Mouse (Mus musculus) heart, adult 10 weeks (tissue): ENCODE data around the gene Sis. TPM values are rescaled to one million over a fixed set of nuclear protein-coding genes. Genes with fewer than 3 reads are reported as not detected.

Experiments
- polyA plus RNA-seq: library from polyadenylated mRNA; stranded (reverse); fragments of 350-450 nt; fragmentation: Illumina TruSeq; extraction: RNeasy Lipid Tissue Mini Kit (QIAGEN cat#74804); gene quantifications from one replicate; pipeline ENCODE4 v1.2.3, GENCODE M21; 2014; ENCODE audit warnings: low read depth, low replicate concordance

Sis gene
- not detected for polyA plus RNA-seq

GRCm38 (mm10) chr3:72967675-72968074, at the start of gene Sis:
Gene Sis (minus strand): TSS chr3:72967863.

Other genes with a start within 250 kb of the Sis start
- not detected for gene Slitrk3, start 89.9 kb upstream of the Sis start, polyA plus RNA-seq